Mouse (Mus musculus): ENCODE data around the gene Eno3.

GRCm38 (mm10) chr11:70699051-70699450 lies 42.0 kb downstream of the Eno3 start:
- TF ChIP-seq EP300 (IDR thresholded peaks at IDR 0.05; ENCODE audit: low read depth) (no peak), CTCF (IDR thresholded peaks at IDR 0.05; ENCODE audit: low read depth) (no peak)
